Mouse (Mus musculus): ENCODE measurements around the gene Wnt6. TPM values are rescaled to one million over a fixed set of nuclear protein-coding genes. Genes with fewer than 3 reads are reported as not detected.
A peak's percentile ranks its signal among the peaks of the same experiment; 100 is the strongest.
"Not testable (repeated sequence)": the region's sequence is repeated elsewhere in the genome, so short reads cannot be mapped to it uniquely, and the experiment has no call there.

Gene Wnt6
- total RNA-seq, 2 experiments from 2014 or later, result 3.9 to 4.3 TPM

- peak; percentile 61 to 71 for DNase-seq
Measured at GRCm38 (mm10) chr1:74806360-74807311, 34.9 kb downstream of the Wnt6 start.

- peak; percentile 74 to 83 for DNase-seq
Measured at GRCm38 (mm10) chr1:74807551-74808071, 35.9 kb downstream of the Wnt6 start.

GRCm38 (mm10) chr1:74808078-74808477, 36.4 kb downstream of the Wnt6 start:
- peak; percentile 93 for DNase-seq

DNA sequence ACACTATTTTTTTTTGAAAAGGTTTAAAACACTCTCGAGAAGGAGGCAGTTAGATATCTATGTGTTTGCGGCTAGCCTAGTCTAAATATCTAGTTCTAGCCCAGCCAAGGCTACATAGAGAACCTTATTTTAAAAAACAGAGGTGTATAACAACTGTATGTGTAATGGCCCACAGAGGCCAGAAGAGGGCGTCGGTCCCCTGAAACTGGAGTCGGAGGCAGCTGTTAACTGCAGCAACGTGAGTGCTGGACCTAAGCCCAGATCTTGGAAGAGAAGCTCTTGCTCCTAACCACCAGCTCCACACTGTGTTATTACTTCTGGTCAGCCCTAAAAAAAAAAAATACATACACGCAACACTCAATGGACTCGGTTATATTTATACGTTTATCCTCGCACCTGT, 37.3 kb downstream of the Wnt6 start:
- no peak for DNase-seq

DNA sequence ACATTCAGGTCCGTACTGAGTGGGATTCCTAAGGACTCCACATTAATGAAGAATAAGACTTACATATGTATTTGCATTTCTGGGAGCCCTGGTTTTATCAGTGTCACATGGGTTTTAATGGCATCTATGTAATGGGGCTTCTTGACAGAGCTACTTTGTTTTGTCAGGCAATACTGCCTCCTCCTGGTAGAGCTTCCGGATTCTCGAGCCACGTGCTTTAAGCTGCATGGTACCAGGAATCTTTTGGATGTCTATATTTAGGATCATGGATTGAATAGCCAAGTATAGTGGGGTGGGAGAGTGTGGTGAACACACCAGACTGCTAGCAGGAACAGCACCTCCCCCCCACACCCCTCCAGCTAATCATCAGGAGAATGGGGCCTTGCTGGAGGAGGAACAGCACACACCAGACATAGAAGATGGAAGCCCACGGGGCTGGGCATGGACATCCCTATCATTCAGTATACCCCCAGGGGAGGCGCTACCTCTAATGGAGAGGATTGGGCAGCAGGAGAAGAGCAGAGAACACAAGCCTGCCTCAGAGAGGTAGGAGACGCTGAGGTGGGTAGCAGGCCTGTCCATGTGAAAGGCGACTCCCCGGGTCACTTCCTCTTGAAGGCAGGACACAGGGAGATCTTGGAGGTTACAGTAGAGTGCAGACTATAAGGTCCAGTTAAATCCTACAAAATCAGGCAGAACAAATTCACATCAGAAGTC, 43.4 kb downstream of the Wnt6 start:
- DNase-seq, result peak in 1 of 2 experiments; percentile 31

GRCm38 (mm10) chr1:74815965-74816364, 44.3 kb downstream of the Wnt6 start:
- not testable (repeated sequence) for DNase-seq

- DNase-seq, result peak; percentile 93 to 96
Measured at GRCm38 (mm10) chr1:74816612-74817199, 45.0 kb downstream of the Wnt6 start.

- DNase-seq, result no peak
Measured at GRCm38 (mm10) chr1:74817219-74817618, 45.5 kb downstream of the Wnt6 start.

- DNase-seq, result no peak
Measured at GRCm38 (mm10) chr1:74818509-74818908, 46.8 kb downstream of the Wnt6 start.

GRCm38 (mm10) chr1:74823598-74823997, 51.9 kb downstream of the Wnt6 start:
- not testable (repeated sequence) for DNase-seq

DNA sequence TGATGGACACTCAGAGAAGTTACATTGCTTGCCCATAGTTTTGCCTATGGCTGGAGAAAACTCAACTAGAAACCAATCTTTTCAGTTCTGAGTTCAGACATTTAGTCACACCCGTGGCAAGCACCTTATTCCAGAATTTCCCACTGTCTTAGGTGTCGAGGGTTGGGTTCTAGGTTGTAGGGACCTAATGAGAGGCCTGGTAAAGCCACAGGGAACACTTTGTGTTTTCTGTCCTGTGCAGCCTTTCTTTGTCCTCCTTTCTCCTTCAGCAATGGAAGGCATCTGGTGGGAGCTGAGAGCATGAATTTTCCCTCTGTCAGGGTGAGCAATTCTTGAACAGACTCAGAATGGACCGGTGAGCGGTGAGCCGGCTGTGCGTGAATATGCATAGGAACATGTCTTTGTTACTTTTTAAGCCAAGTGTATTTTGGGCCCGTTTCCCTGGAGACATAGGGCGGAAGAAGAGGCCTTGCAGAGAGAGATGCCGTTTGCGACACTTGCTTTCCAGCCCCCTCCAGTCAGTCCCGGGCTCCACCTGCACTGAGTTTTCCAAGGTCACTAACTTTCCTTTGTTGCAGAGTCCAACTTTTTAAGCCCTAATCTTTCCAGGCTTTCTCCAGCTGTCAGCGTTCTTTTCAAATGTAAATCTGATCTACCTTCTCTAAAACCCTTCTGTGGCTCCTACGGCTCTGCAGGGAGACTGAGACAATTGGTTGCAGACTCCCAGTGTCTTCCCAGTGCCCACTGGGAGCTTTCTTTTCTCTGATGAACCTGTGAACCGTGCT, 53.0 kb downstream of the Wnt6 start:
- DNase-seq, result peak in 1 of 2 experiments; percentile 35

GRCm38 (mm10) chr1:74830061-74830460, 58.4 kb downstream of the Wnt6 start:
- DNase-seq, result no peak

GRCm38 (mm10) chr1:74833255-74833654, 61.6 kb downstream of the Wnt6 start:
- no peak for DNase-seq

Other genes starting within 250 kb of the Wnt6 start
- under 1 TPM; 0.43 to 0.53 TPM for gene Plcd4, start 229.0 kb upstream of the Wnt6 start, total RNA-seq (2021)
- 10 to 100 TPM; 19.7 to 23.9 TPM for gene Usp37, start 227.6 kb upstream of the Wnt6 start, total RNA-seq (2021)
- 10 to 100 TPM; 12.6 to 18.3 TPM for gene Zfp142, start 183.6 kb upstream of the Wnt6 start, total RNA-seq (2021)
- gene Bcs1l, start 183.6 kb upstream of the Wnt6 start, total RNA-seq (2021), result 10 to 100 TPM; 29.2 to 29.3 TPM
- 10 to 100 TPM; 40.6 to 55.3 TPM for gene Rnf25, start 170.5 kb upstream of the Wnt6 start, total RNA-seq (2021)
- gene Stk36, start 170.4 kb upstream of the Wnt6 start, total RNA-seq (2021), result 1 to 10 TPM; 2.9 to 4.2 TPM
- 10 to 100 TPM; 18.3 to 21.8 TPM for gene Ttll4, start 110.1 kb upstream of the Wnt6 start, total RNA-seq (2021)
- gene Cyp27a1, start 58.3 kb upstream of the Wnt6 start, total RNA-seq (2021), result 10 to 100 TPM; 11.4 to 14.9 TPM
- gene Prkag3, start 22.7 kb upstream of the Wnt6 start, total RNA-seq (2021), result under 1 TPM in 1 of 2 experiments, not detected in 1; 0.23 TPM
- gene Wnt10a, start 19.6 kb downstream of the Wnt6 start, total RNA-seq (2021), result under 1 TPM; 0.36 to 0.43 TPM
- 1 to 10 TPM; 2.8 to 3.5 TPM for gene Cdk5r2, start 83.0 kb downstream of the Wnt6 start, total RNA-seq (2021)
- 1 to 10 TPM in 1 of 2 experiments, under 1 TPM in 1; 0.93 to 1.1 TPM for gene Fev, start 113.5 kb downstream of the Wnt6 start, total RNA-seq (2021)
- gene Cryba2, start 121.3 kb downstream of the Wnt6 start, total RNA-seq (2021), result under 1 TPM in 1 of 2 experiments, not detected in 1; 0.56 TPM
- not detected for gene Cfap65, start 163.7 kb downstream of the Wnt6 start, total RNA-seq (2021)
- gene Ihh, start 179.8 kb downstream of the Wnt6 start, total RNA-seq (2021), result not detected